Mouse (Mus musculus): ENCODE measurements at regions not wholly inside any gene's neighbourhood (a gene's known extent, or its start where the extent isn't known, plus 50 kb on each side); places are given as distances from the start of the nearest gene placed in this dataset.
A peak's percentile ranks its signal among the peaks of the same experiment; 100 is the strongest.

GRCm38 (mm10) chr11:30372924-30373323, 98.7 kb downstream of the 4930505A04Rik start:
- no peak for TF ChIP-seq EP300 (IDR thresholded peaks at IDR 0.05; ENCODE audit: low read depth)
- no peak for TF ChIP-seq CTCF (IDR thresholded peaks at IDR 0.05; ENCODE audit: low read depth)

DNA sequence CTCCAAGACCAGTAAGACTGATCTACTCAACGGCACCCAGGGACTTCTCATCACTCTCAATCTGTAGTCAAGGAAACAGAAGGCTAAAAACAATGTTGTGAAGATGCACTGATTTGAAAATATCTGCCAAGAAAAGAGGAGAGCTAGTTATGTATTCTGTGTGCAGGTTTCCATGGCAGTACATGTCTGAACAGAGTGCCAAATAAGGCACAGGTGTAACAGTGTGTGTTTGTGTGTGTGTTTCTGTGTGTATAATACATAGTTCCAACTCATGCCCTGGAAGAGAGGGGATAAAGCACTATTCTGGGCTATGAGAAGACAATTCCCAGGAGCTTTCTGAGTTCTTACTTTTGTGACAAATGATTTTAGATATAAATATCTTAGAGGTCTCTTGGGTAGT, 99.7 kb downstream of the 4930505A04Rik start:
- Histone ChIP-seq H3K27me3 (ENCODE audit: control insufficient read depth, insufficient read depth, low read length) (no peaks in the 10 kb centered on the region), H3K4me1 (ENCODE audit: control insufficient read depth, insufficient read depth) (no peaks in the 10 kb centered on the region), H3K4me3 (ENCODE audit: low read depth, low read length) (no peak overlapping the region), H3K36me3 (replicated peaks; ENCODE audit: control insufficient read depth, insufficient read depth, low read length) (no peaks in the 10 kb centered on the region), H3K27ac (ENCODE audit: low read depth) (no peak overlapping the region), H3K9ac (replicated peaks; ENCODE audit: low read depth, low read length) (no peak overlapping the region), H3K4me2 (ENCODE audit: low read depth, low read length) (no peak overlapping the region), H3K9me3 (replicated peaks; ENCODE audit: control insufficient read depth, low read length) (0 out of 2 replicates have a peak, but pooled peaks cover 5% of the 10 kb centered on the region)
- ATAC-seq (ENCODE audit: insufficient read depth, low read depth) (no peak), DNase-seq (ENCODE audit: low spot score) (no peak)
- 76% methylated on average over 1 of the region's 1 CpGs for WGBS
- TF ChIP-seq CTCF (IDR thresholded peaks at IDR 0.05; ENCODE audit: low read depth) (no peak), EP300 (IDR thresholded peaks at IDR 0.05; ENCODE audit: low read depth) (no peak)

More at GRCm38 (mm10) chr11:30372924-30373323, 98.7 kb downstream of the 4930505A04Rik start:
- ATAC-seq (ENCODE audit: insufficient read depth, low read depth), result no peak
- 0 out of 2 replicates have a peak, but pooled peaks cover 5% of the 10 kb centered on the region for H3K9me3 ChIP-seq (replicated peaks; ENCODE audit: control insufficient read depth, low read length)
- DNase-seq (ENCODE audit: low spot score), result no peak
- no peak overlapping the region for H3K4me3 ChIP-seq (ENCODE audit: low read depth, low read length)
- no peak overlapping the region for H3K4me2 ChIP-seq (ENCODE audit: low read depth, low read length)
- H3K9ac ChIP-seq (replicated peaks; ENCODE audit: low read depth, low read length), result no peak overlapping the region
- H3K27ac ChIP-seq (ENCODE audit: low read depth), result no peak overlapping the region
- no peaks in the 10 kb centered on the region for H3K36me3 ChIP-seq (replicated peaks; ENCODE audit: control insufficient read depth, insufficient read depth, low read length)
- H3K27me3 ChIP-seq (ENCODE audit: control insufficient read depth, insufficient read depth, low read length), result no peaks in the 10 kb centered on the region
- no peaks in the 10 kb centered on the region for H3K4me1 ChIP-seq (ENCODE audit: control insufficient read depth, insufficient read depth)

- H3K27me3 ChIP-seq (ENCODE audit: control insufficient read depth, insufficient read depth, low read length), result no peaks in the 10 kb centered on the region
- no peak overlapping the region for H3K4me3 ChIP-seq (ENCODE audit: low read depth, low read length)
- no peaks in the 10 kb centered on the region for H3K36me3 ChIP-seq (replicated peaks; ENCODE audit: control insufficient read depth, insufficient read depth, low read length)
- H3K4me2 ChIP-seq (ENCODE audit: low read depth, low read length), result no peak overlapping the region
- no peak overlapping the region for H3K9ac ChIP-seq (replicated peaks; ENCODE audit: low read depth, low read length)
- H3K27ac ChIP-seq (ENCODE audit: low read depth), result peak overlapping the region; percentile 51
- TF ChIP-seq CTCF (IDR thresholded peaks at IDR 0.05; ENCODE audit: low read depth) (no peak), EP300 (IDR thresholded peaks at IDR 0.05; ENCODE audit: low read depth) (peak; percentile 54; the same call in 1 of the 2 replicates)
- 59% methylated on average over 2 of the region's 2 CpGs for WGBS
- H3K9me3 ChIP-seq (replicated peaks; ENCODE audit: control insufficient read depth, low read length), result 0 out of 2 replicates have a peak, but pooled peaks cover 5% of the 10 kb centered on the region
- DNase-seq (ENCODE audit: low spot score) (no peak), ATAC-seq (ENCODE audit: insufficient read depth, low read depth) (peak; percentile 49)
- no peaks in the 10 kb centered on the region for H3K4me1 ChIP-seq (ENCODE audit: control insufficient read depth, insufficient read depth)
Observed at GRCm38 (mm10) chr11:30369601-30370240, 101.7 kb upstream of the Sptbn1 start.

- Histone ChIP-seq H3K9ac (replicated peaks; ENCODE audit: low read depth, low read length) (no peak overlapping the region), H3K27me3 (ENCODE audit: control insufficient read depth, insufficient read depth, low read length) (no peaks in the 10 kb centered on the region), H3K36me3 (replicated peaks; ENCODE audit: control insufficient read depth, insufficient read depth, low read length) (no peaks in the 10 kb centered on the region), H3K27ac (ENCODE audit: low read depth) (no peak overlapping the region), H3K4me2 (ENCODE audit: low read depth, low read length) (no peak overlapping the region), H3K4me3 (ENCODE audit: low read depth, low read length) (no peak overlapping the region), H3K9me3 (replicated peaks; ENCODE audit: control insufficient read depth, low read length) (no peaks in the 10 kb centered on the region), H3K4me1 (ENCODE audit: control insufficient read depth, insufficient read depth) (no peaks in the 10 kb centered on the region)
- ATAC-seq (ENCODE audit: insufficient read depth, low read depth) (no peak), DNase-seq (ENCODE audit: low spot score) (no peak)
- 63% methylated on average over 5 of the region's 5 CpGs for WGBS
- TF ChIP-seq EP300 (IDR thresholded peaks at IDR 0.05; ENCODE audit: low read depth), result no peak
- no peak for TF ChIP-seq CTCF (IDR thresholded peaks at IDR 0.05; ENCODE audit: low read depth)
Observed at GRCm38 (mm10) chr11:30367373-30368225, 99.6 kb upstream of the Sptbn1 start.

DNA sequence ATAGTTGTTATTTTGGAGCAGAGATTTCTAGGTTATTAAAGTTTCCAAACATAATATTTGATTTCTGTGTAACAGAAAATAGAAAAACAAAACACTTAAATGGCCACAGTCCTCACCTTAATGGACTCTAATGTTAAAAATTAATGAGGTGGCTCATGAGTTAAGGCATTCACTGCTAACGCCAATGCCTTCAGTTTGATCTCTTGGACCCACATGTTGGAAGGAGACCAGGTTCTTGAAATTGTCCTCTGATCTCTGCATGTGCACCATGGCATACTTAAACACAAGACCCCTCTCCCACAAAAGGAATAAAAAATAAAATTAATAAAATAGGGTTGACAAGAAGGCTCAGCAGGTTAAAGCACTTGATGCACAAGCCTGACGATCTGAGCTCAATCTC, 98.5 kb upstream of the Sptbn1 start:
- DNase-seq (ENCODE audit: low spot score) (no peak), ATAC-seq (ENCODE audit: insufficient read depth, low read depth) (no peak)
- Histone ChIP-seq H3K36me3 (replicated peaks; ENCODE audit: control insufficient read depth, insufficient read depth, low read length) (no peaks in the 10 kb centered on the region), H3K4me1 (ENCODE audit: control insufficient read depth, insufficient read depth) (no peaks in the 10 kb centered on the region), H3K4me2 (ENCODE audit: low read depth, low read length) (no peak overlapping the region), H3K9me3 (replicated peaks; ENCODE audit: control insufficient read depth, low read length) (no peaks in the 10 kb centered on the region), H3K27me3 (ENCODE audit: control insufficient read depth, insufficient read depth, low read length) (no peaks in the 10 kb centered on the region), H3K27ac (ENCODE audit: low read depth) (no peak overlapping the region), H3K4me3 (ENCODE audit: low read depth, low read length) (no peak overlapping the region), H3K9ac (replicated peaks; ENCODE audit: low read depth, low read length) (no peak overlapping the region)
- TF ChIP-seq EP300 (IDR thresholded peaks at IDR 0.05; ENCODE audit: low read depth), result no peak
- TF ChIP-seq CTCF (IDR thresholded peaks at IDR 0.05; ENCODE audit: low read depth), result no peak
- 88% methylated on average over 2 of the region's 2 CpGs for WGBS

Data from heart, postnatal 0 days (tissue).